Mouse (Mus musculus): Measurements from ENCODE around the gene Tmbim1. TPM values are rescaled to one million over a fixed set of nuclear protein-coding genes. Genes with fewer than 3 reads are reported as not detected.
"Not testable (repeated sequence)": the region's sequence is repeated elsewhere in the genome, so short reads cannot be mapped to it uniquely, and the experiment has no call there.

The Tmbim1 gene
- polyA plus RNA-seq (2012; ENCODE audit: insufficient read depth, insufficient read length, missing spikeins): 34.6 and 41.7 TPM in 2 replicates

DNA sequence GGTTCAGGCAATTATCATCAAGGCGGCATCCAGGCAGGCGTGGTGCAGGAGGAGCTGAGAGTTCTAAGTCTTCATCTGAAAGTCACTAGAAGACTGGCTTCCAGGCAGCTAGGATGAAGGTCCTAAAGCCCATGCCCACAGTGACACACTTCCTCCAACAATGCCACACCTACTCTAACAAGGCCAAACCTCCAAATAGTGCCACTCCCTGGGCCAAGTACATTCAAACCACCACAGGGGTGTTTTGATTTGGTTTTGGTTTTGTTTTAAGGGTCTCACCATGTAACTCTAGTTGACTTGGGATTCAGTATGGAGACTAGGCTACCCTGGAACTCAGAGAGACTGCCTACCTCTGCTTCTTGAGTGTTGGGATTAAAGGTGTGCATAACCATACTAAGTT, at the start of gene Tmbim1:
Gene Tmbim1, minus strand, starts transcription at position 101 of the 400 bp plus-strand sequence.
- peak within 1 kb of the TSS; percentile 98 for H3K4me3 ChIP-seq (ENCODE audit: insufficient read depth, low read depth, low read length)
- H3K27ac ChIP-seq (replicated peaks; ENCODE audit: low read depth, low read length): peak within 1 kb of the TSS; percentile 99
- H3K4me1 ChIP-seq (ENCODE audit: control insufficient read depth, insufficient read depth, insufficient read length, low read length): peaks cover 28% of the 10 kb centered on the region

DNA sequence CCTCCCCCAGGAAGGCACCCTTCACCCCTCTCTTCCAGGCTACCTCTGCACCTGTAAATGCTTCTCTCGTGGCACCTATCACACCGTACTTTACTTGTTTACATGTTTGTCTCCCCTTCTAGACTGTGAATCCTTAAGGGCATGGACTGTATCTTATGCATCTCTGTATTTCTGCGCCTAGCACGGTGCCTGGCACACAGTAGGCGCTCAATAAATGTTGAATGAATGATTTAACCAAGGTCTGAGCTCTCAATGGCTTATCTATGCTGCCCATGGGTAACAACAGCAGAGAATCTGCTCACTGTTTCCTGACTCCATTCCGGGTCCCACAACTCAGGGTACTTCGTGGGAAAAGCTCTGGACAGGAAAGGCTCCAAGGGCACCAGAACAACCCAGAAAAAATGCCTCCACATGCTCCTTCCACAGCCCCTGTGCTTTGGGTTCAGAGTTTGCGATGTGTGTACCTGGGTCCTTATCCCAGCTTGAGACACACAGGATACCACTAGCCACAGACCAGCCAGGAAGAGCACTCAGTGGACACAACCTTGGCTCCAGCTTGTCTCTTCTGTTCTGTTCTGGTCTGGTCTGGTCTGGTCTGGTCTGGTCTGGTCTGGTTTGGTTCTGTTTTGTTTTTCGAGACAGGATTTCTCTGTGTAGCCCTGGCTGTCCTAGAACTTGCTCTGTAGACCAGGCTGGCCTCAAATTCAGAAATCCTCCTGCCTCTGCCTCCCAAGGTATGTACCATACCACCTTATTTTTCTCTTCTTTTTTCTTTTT, 48.2 kb upstream of the Tmbim1 start:
- H3K4me1 ChIP-seq (ENCODE audit: control insufficient read depth, insufficient read depth, insufficient read length, low read length): peaks cover 10% of the 10 kb centered on the region
- H3K27ac ChIP-seq (replicated peaks; ENCODE audit: low read depth, low read length): no peak overlapping the region
- H3K4me3 ChIP-seq (ENCODE audit: insufficient read depth, low read depth, low read length): no peak overlapping the region

DNA sequence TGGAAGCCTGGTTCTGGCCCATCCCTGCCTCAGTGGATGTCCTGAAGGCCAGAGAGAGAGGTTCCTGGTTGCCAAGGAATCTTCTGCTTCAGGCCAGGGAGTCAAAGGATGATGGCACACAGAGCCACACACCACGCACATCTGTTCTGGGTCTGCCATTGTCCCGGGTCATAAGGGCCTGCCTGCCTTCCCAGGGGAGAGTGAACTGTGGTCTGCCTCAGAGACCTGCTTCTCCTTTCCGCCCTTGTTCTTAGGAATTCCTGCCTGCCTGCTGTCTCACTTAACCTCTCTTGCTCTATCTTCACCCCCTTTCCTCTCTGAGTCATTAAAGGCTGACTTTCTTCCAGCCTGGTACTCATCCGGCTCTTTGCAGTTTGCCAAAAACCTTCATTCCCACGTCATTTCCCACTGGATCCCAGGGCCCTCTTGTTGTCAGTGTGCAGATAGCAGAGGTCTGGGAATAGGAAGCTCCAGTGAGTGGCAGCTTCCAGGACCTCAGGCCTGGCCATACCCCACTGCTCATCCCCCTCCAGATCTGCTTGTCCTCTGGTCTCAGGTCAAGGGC, 47.2 kb upstream of the Tmbim1 start:
- peaks cover 10% of the 10 kb centered on the region for H3K4me1 ChIP-seq (ENCODE audit: control insufficient read depth, insufficient read depth, insufficient read length, low read length)
- H3K4me3 ChIP-seq (ENCODE audit: insufficient read depth, low read depth, low read length): no peak overlapping the region
- peak overlapping the region; percentile 47 for H3K27ac ChIP-seq (replicated peaks; ENCODE audit: low read depth, low read length)

DNA sequence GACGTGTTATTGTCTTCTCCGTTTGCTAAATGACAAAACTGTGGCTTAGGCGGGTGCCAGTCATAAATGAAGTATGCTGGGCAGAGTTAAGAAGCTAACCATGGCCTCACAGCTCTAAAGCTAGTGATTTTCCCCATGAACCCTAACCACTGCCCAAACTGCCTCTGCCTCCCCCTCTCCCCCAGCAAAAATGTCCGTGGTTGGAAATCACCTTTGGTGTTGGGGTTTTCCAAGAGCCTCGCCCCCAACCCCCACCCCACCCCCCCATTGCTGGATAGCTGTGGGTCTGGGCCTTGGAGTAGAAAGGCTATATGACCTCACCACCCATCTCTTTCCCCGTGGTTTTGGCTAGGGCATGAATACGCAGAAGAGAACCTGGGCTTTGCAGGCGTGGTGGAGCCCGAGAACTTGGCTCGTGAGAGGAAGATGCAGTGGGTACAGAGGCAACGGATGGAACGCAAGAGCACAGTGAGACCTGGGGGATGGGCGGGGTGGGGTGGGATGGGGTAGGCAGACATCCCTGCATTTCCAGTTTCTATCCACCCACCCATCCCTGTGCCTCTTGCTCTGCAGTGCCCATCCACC, 45.9 kb upstream of the Tmbim1 start:
- peaks cover 10% of the 10 kb centered on the region for H3K4me1 ChIP-seq (ENCODE audit: control insufficient read depth, insufficient read depth, insufficient read length, low read length)
- no peak overlapping the region for H3K27ac ChIP-seq (replicated peaks; ENCODE audit: low read depth, low read length)
- no peak overlapping the region for H3K4me3 ChIP-seq (ENCODE audit: insufficient read depth, low read depth, low read length)

DNA sequence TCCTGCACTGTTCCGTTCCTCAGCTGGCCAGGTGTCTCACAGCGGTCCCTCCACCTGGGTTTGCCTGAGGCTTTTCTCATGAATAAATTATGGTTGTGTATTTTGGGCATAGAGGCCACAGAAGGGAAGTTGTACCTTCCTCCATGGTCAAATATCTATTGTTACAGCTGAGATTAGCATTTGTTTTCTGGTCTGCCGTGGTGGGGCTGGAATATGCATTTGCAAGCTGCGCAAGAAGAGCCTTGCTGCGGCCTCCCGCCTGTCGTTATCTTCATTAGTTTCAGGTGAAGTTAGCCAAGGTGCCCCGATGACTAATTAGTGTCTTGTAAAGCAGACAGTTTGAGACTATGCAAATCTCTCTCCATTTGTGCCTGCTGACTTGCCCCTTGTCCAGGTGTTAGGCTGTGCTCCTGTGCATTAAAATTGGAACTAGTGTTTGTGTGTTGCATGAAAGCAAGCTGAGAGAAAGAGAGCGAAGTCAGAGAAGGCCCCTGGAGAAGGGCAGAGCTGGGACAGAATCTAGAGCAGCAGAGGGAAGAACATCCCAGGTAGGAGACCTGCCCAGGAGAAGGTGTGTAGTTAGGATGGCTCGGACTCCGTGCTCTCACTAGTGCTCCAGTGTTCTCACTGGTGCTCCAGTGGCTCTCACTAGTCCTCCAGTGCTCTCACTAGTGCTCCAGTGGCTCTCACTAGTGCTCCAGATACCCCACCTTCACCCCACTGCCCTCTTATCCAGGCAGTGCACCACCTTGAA, 38.9 kb upstream of the Tmbim1 start:
- Histone ChIP-seq H3K4me3 (ENCODE audit: insufficient read depth, low read depth, low read length) (no peak overlapping the region), H3K4me1 (ENCODE audit: control insufficient read depth, insufficient read depth, insufficient read length, low read length) (peaks cover 35% of the 10 kb centered on the region), H3K27ac (replicated peaks; ENCODE audit: low read depth, low read length) (peak overlapping the region; percentile 49)

DNA sequence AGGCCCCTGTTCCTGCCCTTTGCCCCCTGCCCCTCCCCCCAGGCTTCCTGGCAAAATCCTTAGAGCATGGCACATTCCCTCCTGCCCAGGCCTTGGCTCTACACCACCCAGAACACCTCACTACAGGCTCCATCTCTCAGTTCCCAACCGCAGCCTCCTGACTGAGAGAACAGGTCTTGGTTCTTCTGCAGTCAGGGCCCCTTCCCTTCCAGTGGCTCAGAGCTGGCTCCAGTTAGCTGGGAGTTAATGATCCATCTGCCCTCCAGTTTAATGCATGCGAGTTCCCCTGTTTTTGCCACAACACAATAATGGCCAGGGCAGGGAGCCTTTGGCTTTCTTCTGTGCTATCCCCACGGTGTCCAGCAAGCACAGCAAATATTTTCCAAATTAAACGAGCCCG, 37.7 kb upstream of the Tmbim1 start:
- Histone ChIP-seq H3K4me1 (ENCODE audit: control insufficient read depth, insufficient read depth, insufficient read length, low read length) (peaks cover 47% of the 10 kb centered on the region), H3K27ac (replicated peaks; ENCODE audit: low read depth, low read length) (peak overlapping the region; percentile 35; the same call in 1 of the 2 replicates), H3K4me3 (ENCODE audit: insufficient read depth, low read depth, low read length) (no peak overlapping the region)

DNA sequence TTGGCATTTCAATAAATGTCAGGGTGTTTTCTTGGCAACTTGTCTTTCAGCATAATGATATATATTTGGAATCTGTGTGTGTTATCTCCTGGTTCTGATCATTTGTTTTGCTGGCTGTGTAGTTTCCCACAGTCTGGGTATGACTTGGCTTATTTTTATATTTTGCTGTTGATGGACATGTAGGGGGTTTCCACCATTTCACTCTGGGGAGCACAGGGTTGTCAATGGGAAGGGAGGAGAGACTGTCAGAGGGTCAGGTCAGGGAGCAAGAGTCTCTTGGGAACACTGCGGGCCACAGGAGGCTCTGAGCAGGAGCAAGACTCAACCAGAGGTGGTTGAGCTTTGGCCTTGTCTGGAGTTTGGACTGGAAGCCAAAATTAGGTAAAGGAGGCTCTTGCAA, 36.9 kb upstream of the Tmbim1 start:
- Histone ChIP-seq H3K4me1 (ENCODE audit: control insufficient read depth, insufficient read depth, insufficient read length, low read length) (peaks cover 54% of the 10 kb centered on the region), H3K4me3 (ENCODE audit: insufficient read depth, low read depth, low read length) (no peak overlapping the region), H3K27ac (replicated peaks; ENCODE audit: low read depth, low read length) (no peak overlapping the region)

DNA sequence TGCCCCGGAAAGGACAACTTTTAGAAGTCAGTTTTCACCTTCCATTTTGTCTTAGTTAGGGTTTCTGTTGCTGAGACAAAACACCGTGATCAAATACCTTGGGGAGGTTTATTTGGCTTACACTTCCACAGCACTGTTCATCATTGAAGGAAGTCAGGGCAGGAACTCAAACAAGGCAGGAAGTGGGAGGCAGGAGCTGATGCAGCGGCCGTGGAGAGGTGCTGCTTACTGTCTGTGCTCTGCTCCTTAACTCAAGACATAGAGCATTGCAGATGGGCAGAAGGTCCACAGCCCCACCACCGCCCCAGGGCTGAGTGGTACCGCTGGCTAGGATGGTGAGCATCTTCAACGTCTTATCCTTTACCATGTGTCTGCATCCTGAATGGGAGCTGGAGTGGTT, 36.5 kb upstream of the Tmbim1 start:
- Histone ChIP-seq H3K27ac (replicated peaks; ENCODE audit: low read depth, low read length) (no peak overlapping the region), H3K4me3 (ENCODE audit: insufficient read depth, low read depth, low read length) (no peak overlapping the region), H3K4me1 (ENCODE audit: control insufficient read depth, insufficient read depth, insufficient read length, low read length) (peaks cover 58% of the 10 kb centered on the region)

DNA sequence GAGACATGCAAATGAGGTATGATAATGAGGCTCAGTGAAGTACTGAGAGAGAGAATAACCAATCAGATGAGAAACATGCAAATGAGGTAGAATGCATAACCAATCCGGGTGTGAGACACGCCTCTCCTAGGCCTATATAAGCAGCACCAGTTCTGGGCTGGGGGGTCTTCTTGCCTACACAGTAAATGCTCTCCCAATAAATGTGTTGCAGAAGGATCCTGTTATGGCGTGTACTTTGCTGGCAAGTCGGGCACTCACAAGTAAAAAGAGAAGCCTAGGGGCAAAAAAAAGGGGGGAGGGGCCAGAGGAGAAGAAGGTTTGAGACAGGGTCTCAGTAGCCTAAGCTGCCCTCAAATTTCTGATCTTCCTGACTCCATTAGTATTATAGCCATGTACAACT, 35.6 kb upstream of the Tmbim1 start:
- H3K4me1 ChIP-seq (ENCODE audit: control insufficient read depth, insufficient read depth, insufficient read length, low read length): peaks cover 59% of the 10 kb centered on the region

DNA sequence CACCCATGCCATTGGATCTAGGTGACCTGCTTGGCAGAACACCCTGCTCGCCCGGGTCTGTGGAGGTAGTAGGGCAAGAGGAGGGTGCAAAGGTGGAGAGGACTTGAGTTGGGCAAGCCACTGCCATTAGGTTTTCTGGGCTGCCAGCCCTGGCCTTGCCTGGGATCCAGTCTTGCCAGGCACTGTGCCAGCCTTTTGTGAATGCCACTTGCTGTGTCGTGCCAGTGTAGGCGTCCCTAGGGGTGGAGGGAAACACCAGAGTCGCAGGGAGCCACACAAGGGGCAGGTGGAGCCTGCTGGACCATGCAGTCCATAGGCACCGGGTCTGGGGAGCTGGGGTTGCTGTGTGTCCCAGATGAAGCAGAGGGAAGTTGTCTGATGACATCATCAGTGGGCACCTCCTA, 34.9 kb upstream of the Tmbim1 start:
- peaks cover 63% of the 10 kb centered on the region for H3K4me1 ChIP-seq (ENCODE audit: control insufficient read depth, insufficient read depth, insufficient read length, low read length)
- H3K4me3 ChIP-seq (ENCODE audit: insufficient read depth, low read depth, low read length): no peak overlapping the region
- H3K27ac ChIP-seq (replicated peaks; ENCODE audit: low read depth, low read length): peak overlapping the region; percentile 57

More for the DNA sequence above, 35.6 kb upstream of the Tmbim1 start:
- H3K4me3 ChIP-seq (ENCODE audit: insufficient read depth, low read depth, low read length); H3K27ac ChIP-seq (replicated peaks; ENCODE audit: low read depth, low read length): not testable (repeated sequence)

DNA sequence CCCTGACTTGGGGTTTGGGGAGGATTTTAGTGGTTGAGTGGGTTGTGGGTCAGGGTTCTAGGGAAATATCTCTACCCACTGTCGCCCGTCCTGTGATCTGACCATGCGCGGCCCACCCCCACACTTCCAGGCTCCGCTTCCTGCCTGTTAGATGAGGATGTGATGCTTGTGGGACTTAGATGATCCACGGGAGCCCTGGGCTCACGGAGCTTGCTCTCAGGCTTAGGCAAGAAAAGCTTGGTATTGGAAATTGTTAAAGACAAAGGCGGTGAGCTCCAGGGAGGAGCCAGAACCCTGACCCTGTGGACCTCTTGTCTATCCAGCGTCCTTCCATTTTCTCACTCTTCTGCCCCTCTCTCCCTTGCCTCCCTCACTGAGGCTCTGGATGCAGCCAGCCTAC, 34.5 kb upstream of the Tmbim1 start:
- no peak overlapping the region for H3K4me3 ChIP-seq (ENCODE audit: insufficient read depth, low read depth, low read length)
- peak overlapping the region; percentile 57 for H3K27ac ChIP-seq (replicated peaks; ENCODE audit: low read depth, low read length)
- peaks cover 63% of the 10 kb centered on the region for H3K4me1 ChIP-seq (ENCODE audit: control insufficient read depth, insufficient read depth, insufficient read length, low read length)

DNA sequence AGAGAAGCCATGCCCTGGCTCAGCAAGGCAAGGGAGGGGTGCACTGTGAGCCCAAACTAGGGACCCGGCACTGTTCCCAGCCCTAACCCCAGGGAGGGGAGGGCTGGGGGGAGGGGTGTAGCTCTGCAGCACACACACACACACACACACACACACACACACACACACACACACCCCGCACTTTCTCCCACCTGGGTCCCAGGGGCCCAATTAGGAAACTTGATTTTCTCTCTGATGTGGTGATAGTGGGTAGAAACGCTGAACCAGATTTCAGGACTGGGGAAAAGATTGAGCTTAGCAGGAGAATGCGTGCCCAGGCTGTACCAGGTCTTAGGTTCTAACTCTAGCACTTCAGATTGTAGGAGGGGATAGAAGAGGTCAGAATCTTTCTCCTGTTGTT, 33.2 kb upstream of the Tmbim1 start:
- H3K4me1 ChIP-seq (ENCODE audit: control insufficient read depth, insufficient read depth, insufficient read length, low read length): peaks cover 58% of the 10 kb centered on the region
- peak overlapping the region; percentile 47; the same call in 1 of the 2 replicates for H3K27ac ChIP-seq (replicated peaks; ENCODE audit: low read depth, low read length)
- H3K4me3 ChIP-seq (ENCODE audit: insufficient read depth, low read depth, low read length): no peak overlapping the region

DNA sequence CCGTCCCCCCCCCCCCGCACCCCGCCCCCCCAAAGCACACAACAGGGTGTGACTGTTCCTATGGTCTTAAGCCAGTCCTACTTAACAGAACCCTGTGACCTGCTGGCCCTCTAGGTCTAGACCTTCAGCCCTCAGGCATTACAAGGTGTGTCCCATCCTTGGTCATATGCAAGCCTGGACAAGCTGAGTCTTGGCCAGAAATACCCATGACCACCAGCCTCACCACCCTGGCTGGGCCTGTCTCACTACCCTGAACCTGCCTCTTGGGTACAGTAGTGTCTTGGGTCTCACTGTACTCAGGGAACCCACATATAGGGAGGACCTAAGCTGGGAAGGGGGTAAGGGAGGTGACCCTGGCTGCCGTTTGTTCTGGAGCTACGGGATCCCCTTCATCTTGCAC, 32.6 kb upstream of the Tmbim1 start:
- Histone ChIP-seq H3K27ac (replicated peaks; ENCODE audit: low read depth, low read length) (peak overlapping the region; percentile 47), H3K4me1 (ENCODE audit: control insufficient read depth, insufficient read depth, insufficient read length, low read length) (peaks cover 53% of the 10 kb centered on the region), H3K4me3 (ENCODE audit: insufficient read depth, low read depth, low read length) (no peak overlapping the region)

DNA sequence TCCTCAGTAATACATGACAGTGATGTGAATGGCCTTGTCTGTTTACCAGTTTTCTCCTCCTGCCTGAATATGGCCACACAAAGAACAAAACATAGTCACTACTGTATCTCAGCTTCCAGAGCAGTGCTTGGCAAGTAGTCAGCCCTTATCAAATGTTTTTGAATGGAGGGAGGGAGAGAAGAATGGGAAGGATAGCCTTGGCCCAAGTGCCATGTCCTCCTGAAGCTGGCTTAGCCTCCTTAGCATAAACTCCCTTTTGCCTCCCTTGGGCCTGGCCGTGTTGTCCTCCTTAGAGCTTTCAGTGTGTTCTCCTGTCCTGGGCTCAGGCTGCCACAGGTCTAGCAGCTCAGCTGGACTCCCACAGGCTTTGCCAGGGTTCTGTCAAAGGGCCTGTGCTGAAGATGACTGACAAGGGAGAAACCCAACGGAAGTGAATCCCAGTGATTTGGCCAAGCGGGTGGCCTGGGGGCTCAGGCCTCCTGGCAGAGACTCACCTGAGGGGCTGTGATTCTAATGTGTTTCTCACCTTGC, 31.9 kb upstream of the Tmbim1 start:
- Histone ChIP-seq H3K4me1 (ENCODE audit: control insufficient read depth, insufficient read depth, insufficient read length, low read length) (peaks cover 53% of the 10 kb centered on the region), H3K4me3 (ENCODE audit: insufficient read depth, low read depth, low read length) (no peak overlapping the region), H3K27ac (replicated peaks; ENCODE audit: low read depth, low read length) (peak overlapping the region; percentile 2; the same call in 1 of the 2 replicates)
